Comparison of ENCODE assay signal across 8 mouse cellular contexts in genomic region chr7:142918641-142919628, GRCm38 (mm10). TPM values are rescaled to one million over a fixed set of nuclear protein-coding genes. Genes with fewer than 3 reads are reported as not detected.
DNase-seq lines count a peak whose midpoint lies in the region; ATAC-seq and TF ChIP-seq lines count a peak whose summit lies in the region.

No protein-coding gene starts in this region.

- H3K9ac ChIP-seq in embryonic facial prominence, embryonic 15.5 days: no peak overlapping the region
- H3K9ac ChIP-seq in kidney, embryonic 14.5 days (ENCODE audit: low read depth, low read length): no peak overlapping the region

- WGBS in bone marrow, adult 2 months: 38% methylated on average over 8 of the region's 8 CpGs
- WGBS in embryonic facial prominence, embryonic 15.5 days: 24% methylated on average over 8 of the region's 8 CpGs
- 28% methylated on average over 8 of the region's 8 CpGs for WGBS in heart, embryonic 10.5 days
- WGBS in kidney, embryonic 14.5 days: 33% methylated on average over 8 of the region's 8 CpGs

- no peak overlapping the region for H3K4me2 ChIP-seq in embryonic facial prominence, embryonic 15.5 days (replicated peaks)
- H3K4me2 ChIP-seq in kidney, embryonic 14.5 days (replicated peaks; ENCODE audit: low read depth, low read length): no peak overlapping the region

- no peaks in the 10 kb centered on the region for H3K36me3 ChIP-seq in embryonic facial prominence, embryonic 15.5 days
- H3K36me3 ChIP-seq in heart, embryonic 10.5 days: no peaks in the 10 kb centered on the region
- no peaks in the 10 kb centered on the region for H3K36me3 ChIP-seq in kidney, embryonic 14.5 days (ENCODE audit: control insufficient read depth, insufficient read depth, low read length)
- no peaks in the 10 kb centered on the region for H3K36me3 ChIP-seq in splenic B cell, adult 2 months (ENCODE audit: control insufficient read depth, insufficient read depth, low read length, poor library complexity, severe bottlenecking)

- no peaks in the 10 kb centered on the region for H3K27me3 ChIP-seq in embryonic facial prominence, embryonic 15.5 days
- H3K27me3 ChIP-seq in heart, embryonic 10.5 days (ENCODE audit: insufficient read depth, poor library complexity, severe bottlenecking): peaks cover 91% of the 10 kb centered on the region
- H3K27me3 ChIP-seq in kidney, embryonic 14.5 days (ENCODE audit: control insufficient read depth, insufficient read depth, low read length): no peaks in the 10 kb centered on the region
- no peaks in the 10 kb centered on the region for H3K27me3 ChIP-seq in splenic B cell, adult 2 months (ENCODE audit: control insufficient read depth, insufficient read depth, low read length, poor library complexity, severe bottlenecking)

- DNase-seq in A20 (ENCODE audit: low read depth, low spot score) (peak; percentile 73), liver (peak; percentile 76)
- peak; percentile 89 for DNase-seq in heart, embryonic 10.5 days (ENCODE audit: low spot score)
- DNase-seq in naive thymus-derived CD4-positive, alpha-beta T cell, adult 2 months (ENCODE audit: low read depth): peak; percentile 88
- peak; percentile 83 for DNase-seq in splenic B cell, adult 2 months (ENCODE audit: low read depth, low spot score)

- no peaks in the 10 kb centered on the region; the same call in 1 of the 2 replicates for H3K4me1 ChIP-seq in bone marrow, adult 2 months (ENCODE audit: control insufficient read depth, insufficient read depth, low read length)
- H3K4me1 ChIP-seq in embryonic facial prominence, embryonic 15.5 days: no peaks in the 10 kb centered on the region
- H3K4me1 ChIP-seq in heart, embryonic 10.5 days: peaks cover 17% of the 10 kb centered on the region
- H3K4me1 ChIP-seq in kidney, embryonic 14.5 days (ENCODE audit: control insufficient read depth, insufficient read depth, low read length): no peaks in the 10 kb centered on the region

- H3K4me3 ChIP-seq in bone marrow, adult 2 months (replicated peaks; ENCODE audit: control insufficient read depth, low read depth, low read length): no peak overlapping the region
- no peak overlapping the region for H3K4me3 ChIP-seq in embryonic facial prominence, embryonic 15.5 days (replicated peaks)
- H3K4me3 ChIP-seq in heart, embryonic 10.5 days: no peak overlapping the region
- H3K4me3 ChIP-seq in kidney, embryonic 14.5 days (ENCODE audit: low read length): no peak overlapping the region

- no peak overlapping the region for H3K27ac ChIP-seq in bone marrow, adult 2 months (ENCODE audit: control insufficient read depth, insufficient read depth, low read depth, low read length, poor library complexity)
- no peak overlapping the region for H3K27ac ChIP-seq in embryonic facial prominence, embryonic 15.5 days (replicated peaks)
- H3K27ac ChIP-seq in heart, embryonic 10.5 days: no peak overlapping the region
- H3K27ac ChIP-seq in kidney, embryonic 14.5 days (ENCODE audit: low read depth, low read length): no peak overlapping the region

- peak; percentile 100 for TF ChIP-seq CTCF in bone marrow, adult 2 months (IDR thresholded peaks at IDR 0.05; ENCODE audit: control insufficient read depth, insufficient read depth, low read length)

- H3K9me3 ChIP-seq in embryonic facial prominence, embryonic 15.5 days (replicated peaks): no peaks in the 10 kb centered on the region
- H3K9me3 ChIP-seq in heart, embryonic 10.5 days: no peaks in the 10 kb centered on the region
- H3K9me3 ChIP-seq in kidney, embryonic 14.5 days (ENCODE audit: control insufficient read depth, low read length): no peaks in the 10 kb centered on the region

- peak; percentile 73 for ATAC-seq in embryonic facial prominence, embryonic 15.5 days (ENCODE audit: insufficient number of reproducible peaks, low FRiP score, low TSS enrichment, low read depth)
- ATAC-seq in kidney, embryonic 14.5 days (ENCODE audit: low FRiP score, low TSS enrichment): peak; percentile 83

- TF ChIP-seq POLR2A in bone marrow, adult 2 months (IDR thresholded peaks at IDR 0.05; ENCODE audit: borderline replicate concordance, control insufficient read depth, low read depth, low read length): no peak

RNA-seq across cellular contexts. Expression of gene Th, which starts 12.0 kb away (rescaled TPM):
- polyA plus RNA-seq in bone marrow, adult 2 months (2011; ENCODE audit: insufficient read depth, insufficient read length, low replicate concordance, missing spikeins): not detected in 2 replicates
- polyA plus RNA-seq in embryonic facial prominence, embryonic 15.5 days (2015; fragmentation: Nextera tagmentation; extraction: Ambion mirVana): 0.57 and 1.1 TPM in 2 replicates
- polyA plus RNA-seq in heart, embryonic 10.5 days (2016; fragmentation: Nextera tagmentation; extraction: Ambion mirVana): 2.2 and 2.4 TPM in 2 replicates
- 0.10 and 0.22 TPM in 2 replicates for polyA plus RNA-seq in kidney, embryonic 14.5 days (2014; fragmentation: Nextera tagmentation; extraction: Ambion mirVana)

RNA-seq across cellular contexts. Expression of gene Ascl2, which starts 50.1 kb away (rescaled TPM):
- 0.61 TPM in 1 of 2 replicates, not detected in the other for polyA plus RNA-seq in bone marrow, adult 2 months (2011; ENCODE audit: insufficient read depth, insufficient read length, low replicate concordance, missing spikeins)
- 2.0 and 2.1 TPM in 2 replicates for polyA plus RNA-seq in embryonic facial prominence, embryonic 15.5 days (2015; fragmentation: Nextera tagmentation; extraction: Ambion mirVana)
- 1.1 and 1.2 TPM in 2 replicates for polyA plus RNA-seq in heart, embryonic 10.5 days (2016; fragmentation: Nextera tagmentation; extraction: Ambion mirVana)
- 0.43 and 0.67 TPM in 2 replicates for polyA plus RNA-seq in kidney, embryonic 14.5 days (2014; fragmentation: Nextera tagmentation; extraction: Ambion mirVana)
